Mouse (Mus musculus) adrenal gland, adult (tissue): Measurements from ENCODE around the gene Actr2.

Experiments
- DNase-seq, 2 experiments: peaks; one replicate each; pipeline ENCODE4 v3.0.0; 2022 to 2023; ENCODE audit warnings: low spot score in 1 of 2; ENCODE audit not compliant: inconsistent age in 2 of 2

Gene Actr2

GRCm38 (mm10) chr11:20018905-20019304, 93.8 kb downstream of the Actr2 start:
- no peak for DNase-seq

- no peak for DNase-seq
Measured at GRCm38 (mm10) chr11:20017937-20018336, 94.8 kb downstream of the Actr2 start.

GRCm38 (mm10) chr11:20013366-20013765, 99.3 kb downstream of the Actr2 start:
- no peak for DNase-seq
